Mouse (Mus musculus) adrenal gland (tissue): ENCODE data around the gene Cdh4.

Experiments
- intact Hi-C: fragments of 180-260 bp; cut with DNase I; formaldehyde crosslinking; loops from one replicate; pipeline ENCODE4 v1.15.1; 2025

Gene Cdh4

DNA sequence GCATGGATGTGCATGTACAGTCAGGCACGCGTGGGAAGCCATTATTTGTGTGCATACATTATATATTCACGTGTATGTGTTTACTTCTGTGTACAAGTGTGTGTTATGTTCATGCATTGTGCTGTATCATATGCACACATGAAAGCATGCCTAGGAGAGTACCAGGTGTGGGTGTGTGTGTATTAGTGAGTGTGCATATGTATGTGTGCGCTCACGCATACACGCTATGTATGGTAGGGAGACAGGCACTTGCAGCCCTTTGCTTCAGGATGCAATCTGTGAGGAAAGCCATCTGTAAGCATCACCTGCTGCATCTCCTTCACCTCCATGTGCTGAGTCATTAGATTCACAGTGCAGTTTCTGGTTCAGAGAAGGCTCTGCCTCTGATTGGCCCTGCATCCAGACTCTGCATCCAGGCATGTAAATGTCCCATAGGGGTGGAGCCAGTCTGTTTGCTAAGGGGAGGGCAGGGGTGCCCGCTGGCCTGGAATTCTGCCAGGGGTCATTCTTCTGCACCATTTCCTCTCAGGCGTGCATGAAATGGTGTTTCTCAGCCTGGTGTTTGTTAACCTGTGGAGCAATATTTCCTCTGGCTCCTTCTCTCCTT lies 25.7 kb downstream of the Cdh4 start:
- intact Hi-C loops: no loop called here

DNA sequence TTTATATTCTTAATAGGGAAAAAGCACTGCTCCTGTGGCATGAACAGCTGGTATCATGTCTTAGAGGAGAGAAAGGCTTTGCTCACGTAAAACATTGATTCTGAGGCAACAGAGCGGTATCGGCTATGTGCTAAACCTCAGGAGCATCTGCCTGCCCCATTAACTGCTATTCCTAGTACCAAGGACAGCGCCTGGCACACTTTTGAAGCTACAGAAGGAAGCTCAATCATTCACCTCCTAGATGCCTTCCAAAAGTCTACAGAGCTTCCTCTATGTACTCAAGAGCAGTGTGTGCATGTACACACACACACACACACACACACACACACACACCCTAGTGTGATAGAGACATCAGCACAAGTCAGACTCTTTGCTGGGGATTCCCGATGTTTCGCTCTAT lies 34.4 kb downstream of the Cdh4 start:
- intact Hi-C loops: no loop called here

DNA sequence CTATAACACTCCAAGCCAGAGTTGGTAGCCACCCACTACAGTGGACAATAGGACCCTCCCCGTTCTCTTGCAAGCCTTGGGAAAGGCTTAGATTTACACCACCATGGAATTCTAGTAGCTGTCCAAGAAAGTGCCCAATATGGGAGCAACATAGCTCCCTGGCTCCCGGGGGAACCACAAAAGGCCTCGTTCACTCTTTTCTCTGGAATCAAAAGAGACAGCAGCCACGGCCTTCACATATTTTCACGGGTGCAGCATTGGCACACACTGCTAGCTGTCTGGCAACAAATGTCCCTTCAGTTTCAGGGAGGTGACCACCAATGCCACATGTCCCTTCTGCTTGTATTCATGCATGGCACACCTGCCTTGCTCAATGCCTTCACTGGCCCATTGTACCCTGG lies 38.6 kb downstream of the Cdh4 start:
- intact Hi-C loops: no loop called here

DNA sequence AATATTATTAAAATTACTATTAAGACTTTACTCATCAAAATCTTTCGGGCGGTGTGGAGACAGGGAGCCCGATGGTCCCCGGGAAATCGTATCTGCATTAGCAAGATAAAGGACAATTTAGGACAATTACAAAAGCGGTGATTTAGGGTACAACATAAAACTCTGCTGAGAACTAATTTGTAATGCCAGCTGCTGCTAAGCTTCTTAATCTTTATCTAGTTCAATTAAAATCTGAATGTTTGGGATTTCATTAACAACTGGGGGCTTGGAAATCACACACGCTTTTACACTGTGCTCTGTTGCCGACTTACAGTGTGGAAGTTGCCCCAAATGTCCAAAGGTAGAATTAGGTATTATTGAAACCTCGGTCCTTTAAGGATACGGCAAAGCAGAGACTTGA lies 39.1 kb downstream of the Cdh4 start:
- intact Hi-C loops: no loop called here

DNA sequence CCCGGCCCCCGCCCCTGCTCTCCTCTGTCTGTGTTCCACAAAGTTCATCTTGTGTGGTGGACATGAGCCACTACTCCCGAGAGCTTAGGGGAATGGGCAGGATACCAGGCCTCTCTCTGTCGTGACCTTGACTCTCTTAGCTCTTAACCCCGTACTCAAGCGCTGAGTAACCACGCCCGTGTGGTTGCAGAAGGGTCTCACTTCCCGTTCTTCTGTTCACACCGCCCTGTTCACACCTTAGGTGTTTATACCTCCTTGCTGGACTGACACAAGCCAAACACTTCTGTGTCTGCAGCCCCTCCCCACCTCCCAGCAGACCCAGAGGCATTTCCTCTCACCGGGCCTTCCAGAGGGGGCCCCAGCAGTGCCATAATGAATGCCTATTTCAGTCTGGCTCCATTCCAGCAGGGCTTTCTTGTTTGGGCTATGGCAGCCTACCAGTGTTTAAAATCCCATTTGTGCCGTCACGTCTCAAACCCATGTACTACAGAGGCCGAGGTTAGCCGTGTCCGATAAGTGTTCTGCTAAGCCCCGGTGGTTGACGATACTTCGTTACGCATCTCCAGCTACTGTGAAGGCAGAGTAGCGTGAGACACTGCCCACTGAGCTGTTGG lies 46.4 kb downstream of the Cdh4 start:
- intact Hi-C loops: no loop called here

DNA sequence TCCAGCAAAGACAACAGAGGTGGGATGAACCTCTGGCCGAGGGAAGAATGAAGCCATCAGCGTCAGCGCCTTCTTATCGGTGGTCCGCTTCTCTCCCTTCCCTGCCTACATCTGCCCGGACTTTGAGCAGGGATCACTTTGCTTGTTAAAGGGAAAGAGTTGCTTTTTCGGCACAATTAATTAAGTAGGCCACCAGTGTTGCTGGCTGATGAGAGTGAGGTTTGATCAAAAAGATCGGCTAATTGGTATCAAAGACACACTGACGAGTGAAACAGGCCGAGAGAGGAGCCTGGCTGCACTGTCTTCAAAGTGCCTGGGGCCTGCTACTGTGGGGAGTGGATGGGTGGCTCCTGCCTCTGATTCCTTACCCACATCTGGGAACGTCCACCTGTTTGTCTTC lies 49.7 kb downstream of the Cdh4 start:
- intact Hi-C loops: no loop called here

DNA sequence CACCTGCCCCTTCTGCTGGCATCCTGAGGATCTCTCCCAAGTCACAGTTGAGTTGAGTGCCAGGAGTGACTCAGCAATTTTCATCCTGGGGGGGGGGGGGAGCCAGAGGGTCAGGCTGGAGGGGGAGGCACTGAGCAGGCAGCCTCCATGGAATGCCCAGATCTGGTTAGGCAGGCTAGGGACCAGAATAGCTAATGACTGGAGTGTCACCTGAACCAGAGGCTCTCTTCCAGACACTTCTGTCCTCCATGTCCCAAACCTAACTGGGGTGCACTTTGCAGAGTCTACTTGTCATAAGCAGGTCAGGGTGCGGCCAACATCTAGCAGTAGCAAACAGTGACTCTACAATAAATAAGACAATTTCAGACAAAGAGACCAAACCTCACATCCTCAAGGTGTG lies 52.0 kb downstream of the Cdh4 start:
- intact Hi-C loops: no loop called here

DNA sequence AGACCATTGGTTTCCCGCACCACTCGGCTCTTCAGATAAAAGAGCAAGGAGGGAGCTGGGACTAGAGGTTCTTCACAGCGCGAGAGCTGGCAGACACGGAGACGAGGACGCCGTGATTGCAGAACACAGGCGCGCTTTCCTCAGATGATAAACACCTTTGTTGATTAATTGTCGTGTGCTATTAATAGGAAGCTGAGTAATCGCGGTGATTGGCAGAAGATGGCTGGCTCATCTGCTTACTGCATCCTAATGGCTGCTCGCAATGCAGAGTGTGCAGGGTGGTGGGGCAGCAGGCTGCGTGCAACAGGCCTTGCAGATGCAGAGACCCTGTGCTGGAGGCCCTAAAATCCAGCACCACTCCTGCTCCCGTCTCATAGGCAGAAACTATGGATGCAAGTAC lies 68.2 kb downstream of the Cdh4 start:
- intact Hi-C loops: no loop called here

DNA sequence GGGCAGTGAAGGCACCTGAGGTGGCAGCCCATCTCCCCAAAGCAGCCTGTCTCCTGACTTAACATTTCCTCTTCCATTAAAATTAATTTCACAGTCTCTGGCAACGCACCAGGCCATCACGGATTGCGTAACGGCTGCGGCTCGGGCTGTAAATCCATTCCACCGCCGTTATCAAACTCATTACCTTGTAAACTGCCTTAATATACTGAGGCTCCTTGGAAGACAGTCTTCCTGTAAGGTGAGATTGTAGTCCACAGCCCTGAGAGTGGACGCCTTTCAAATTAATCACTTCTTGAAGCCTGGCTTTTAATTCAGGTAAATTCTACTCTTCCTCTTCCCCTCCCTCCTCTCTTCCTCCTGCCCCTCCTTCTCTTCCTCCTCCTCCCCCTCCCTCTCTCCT lies 74.3 kb downstream of the Cdh4 start:
- intact Hi-C loops: no loop called here

DNA sequence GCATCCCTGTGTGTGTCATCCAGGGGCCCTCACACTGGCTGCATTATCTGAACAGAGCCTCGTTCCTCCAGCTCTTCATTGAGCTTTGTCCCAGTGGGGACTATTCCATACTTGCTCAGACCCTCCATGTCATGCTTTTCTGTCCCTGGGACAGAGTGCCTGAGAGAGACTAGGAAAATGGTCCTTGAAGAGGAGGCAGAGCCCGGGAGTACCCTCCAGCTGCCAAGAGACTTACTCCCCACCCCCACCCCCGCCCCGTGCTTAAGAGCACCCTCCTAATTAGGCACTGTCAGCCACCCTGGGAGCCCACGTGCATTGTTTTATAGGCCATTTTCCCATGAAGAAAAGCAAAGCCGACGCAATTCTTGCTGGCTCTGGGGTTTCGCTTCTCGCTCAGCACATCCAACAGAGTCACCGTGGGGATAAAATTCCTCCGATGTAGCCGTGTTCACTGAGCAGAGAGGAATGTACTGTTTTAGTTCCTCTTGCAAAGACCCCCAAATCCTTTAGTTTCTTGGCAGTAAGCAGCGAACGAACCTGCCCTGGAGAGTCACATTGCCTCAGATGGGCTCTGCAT lies 76.3 kb downstream of the Cdh4 start:
- intact Hi-C loops: no loop called here

DNA sequence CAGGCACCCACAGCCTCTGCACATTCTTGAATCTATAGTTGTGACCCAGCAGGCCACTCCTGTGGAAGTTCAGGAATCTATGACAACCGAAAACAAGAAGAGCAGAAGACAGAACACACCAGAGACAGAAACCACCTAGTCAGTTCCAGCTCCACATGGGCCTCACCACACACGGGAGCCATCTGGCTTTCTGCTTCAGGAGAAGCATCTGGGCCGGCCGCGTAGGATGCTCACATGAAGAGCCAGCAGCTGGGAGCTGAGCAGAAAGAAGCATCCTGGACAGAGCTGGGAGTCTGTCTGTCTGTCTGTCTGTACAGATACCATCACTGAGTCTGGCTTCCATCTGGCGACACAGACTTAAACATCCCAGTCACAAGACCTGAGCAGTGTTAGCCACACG lies 76.9 kb downstream of the Cdh4 start:
- intact Hi-C loops: no loop called here

DNA sequence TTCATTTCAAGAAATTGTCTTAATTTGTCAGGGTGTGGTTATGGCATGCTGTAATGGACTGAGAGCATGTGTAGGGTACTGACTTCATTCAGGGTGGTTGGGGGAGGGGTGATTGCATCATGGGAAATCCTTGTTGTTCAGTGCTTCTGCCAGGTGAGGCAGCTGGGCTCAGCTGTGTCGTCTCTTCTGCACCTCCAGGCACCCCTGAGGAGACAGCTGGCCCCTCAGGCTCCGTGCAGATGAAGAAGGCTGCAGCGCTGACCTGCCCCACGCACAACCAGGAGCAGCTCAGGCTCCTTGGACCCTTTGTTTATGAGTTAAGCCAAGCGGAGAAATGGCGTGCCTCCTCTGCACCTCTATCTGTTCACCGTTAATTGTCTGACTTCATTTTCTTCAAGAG lies 77.7 kb downstream of the Cdh4 start:
- intact Hi-C loops: no loop called here

DNA sequence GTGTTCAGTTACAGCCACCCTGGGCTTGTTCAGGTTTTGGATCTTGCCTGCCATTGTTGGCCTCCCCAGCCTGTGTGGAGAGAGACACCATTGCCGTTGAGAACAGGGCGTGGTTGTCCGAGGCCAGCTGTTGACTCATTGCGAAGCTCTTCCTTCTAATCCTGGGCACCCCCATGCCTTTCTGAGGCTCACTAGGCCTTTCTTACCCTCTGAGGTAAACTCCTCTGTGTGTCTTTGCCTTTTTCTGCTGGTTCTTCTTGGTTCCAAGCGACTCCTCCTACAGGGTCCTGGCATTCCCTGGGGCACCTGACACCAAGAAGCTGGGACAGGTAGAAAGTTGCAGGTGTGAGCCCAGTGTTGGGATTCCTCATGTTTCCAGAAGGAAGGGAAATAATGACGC lies 78.7 kb downstream of the Cdh4 start:
- intact Hi-C loops: no loop called here

DNA sequence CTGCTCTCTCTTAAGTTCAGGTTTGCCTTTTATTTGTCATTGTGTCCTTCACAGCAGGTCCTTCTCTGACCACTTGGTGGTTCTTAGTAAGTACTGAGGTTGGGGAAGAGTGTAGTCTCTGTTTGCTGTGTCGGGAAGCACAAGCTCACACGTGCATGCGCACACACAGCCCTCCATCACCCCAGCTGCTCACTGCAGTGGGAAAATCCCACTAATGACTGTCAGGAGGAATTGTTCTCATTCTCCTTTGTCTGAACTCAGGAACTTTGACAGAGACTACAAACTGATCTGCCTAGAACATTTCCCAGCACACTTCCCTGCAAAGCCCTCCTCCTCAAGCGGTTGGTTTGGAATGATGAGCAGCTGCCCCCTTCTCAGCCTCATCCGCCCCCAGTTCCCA lies 79.2 kb downstream of the Cdh4 start:
- intact Hi-C loops: no loop called here

DNA sequence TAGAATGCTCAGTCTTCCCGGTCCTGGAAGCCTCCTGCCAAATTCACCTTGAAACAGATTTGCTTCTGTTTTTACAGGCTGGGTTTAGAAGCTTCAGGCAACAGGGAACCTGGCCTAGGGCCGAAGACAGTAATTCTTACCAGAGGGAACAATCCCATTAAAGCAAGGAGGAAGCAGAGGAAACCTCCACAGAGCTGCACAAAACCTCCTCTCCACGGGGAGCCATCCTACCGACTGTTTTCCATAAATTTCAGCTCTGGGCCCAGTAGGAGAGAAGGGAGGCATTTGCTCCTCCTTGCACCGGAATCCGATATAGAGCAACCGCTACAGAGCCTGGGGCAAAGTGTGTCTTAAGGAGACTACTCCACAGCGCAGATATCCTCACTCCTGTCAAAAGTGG lies 79.9 kb downstream of the Cdh4 start:
- intact Hi-C loops: no loop called here

DNA sequence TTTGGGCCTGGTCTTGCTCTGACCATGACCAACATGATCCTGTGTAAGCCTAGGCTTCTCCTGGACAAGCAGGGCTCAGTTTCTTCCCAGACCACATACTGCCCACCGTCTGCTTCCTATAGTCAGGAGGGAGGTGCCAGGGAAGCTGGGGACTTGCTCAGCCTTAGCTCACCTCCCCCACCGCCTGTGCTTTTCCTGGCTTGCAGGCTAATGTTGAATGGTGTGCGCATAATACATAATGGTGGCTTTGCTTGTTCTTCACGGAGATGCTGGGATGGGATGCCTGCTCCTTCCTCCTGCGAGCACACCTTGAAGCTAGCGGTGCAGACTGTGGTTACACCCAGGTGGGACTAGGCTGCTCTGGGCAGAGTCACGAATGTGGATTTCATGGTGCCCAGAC lies 84.7 kb downstream of the Cdh4 start:
- intact Hi-C loops: no loop called here

DNA sequence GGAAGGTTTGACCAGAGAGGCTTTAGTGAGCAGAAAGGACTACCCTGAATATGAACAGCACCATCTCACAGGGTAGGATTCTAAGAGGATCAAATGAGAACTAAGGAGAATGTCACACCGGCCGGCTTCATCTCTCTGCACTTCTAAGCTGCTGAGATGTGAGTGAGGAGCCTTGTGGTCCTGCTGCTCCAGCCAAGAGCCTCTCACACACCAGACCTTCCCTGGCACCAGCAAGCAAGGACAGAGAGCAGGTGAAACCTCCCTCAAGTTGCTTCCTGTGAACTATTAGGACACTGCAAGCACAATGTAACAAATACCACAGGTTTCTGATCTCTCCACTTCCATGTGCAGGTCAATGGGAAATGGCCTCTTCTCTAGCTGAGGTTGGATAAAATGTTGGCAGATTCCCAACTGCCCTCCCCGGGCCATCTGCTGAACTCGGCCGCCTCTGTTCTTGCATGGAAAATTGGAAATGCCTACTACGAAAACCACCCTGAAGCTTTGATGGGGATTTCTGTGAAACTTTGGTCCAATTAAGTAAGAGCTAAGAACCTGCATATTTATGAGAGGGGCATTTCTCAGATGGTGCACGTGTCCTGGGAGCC lies 88.3 kb downstream of the Cdh4 start:
- intact Hi-C loops: no loop called here

DNA sequence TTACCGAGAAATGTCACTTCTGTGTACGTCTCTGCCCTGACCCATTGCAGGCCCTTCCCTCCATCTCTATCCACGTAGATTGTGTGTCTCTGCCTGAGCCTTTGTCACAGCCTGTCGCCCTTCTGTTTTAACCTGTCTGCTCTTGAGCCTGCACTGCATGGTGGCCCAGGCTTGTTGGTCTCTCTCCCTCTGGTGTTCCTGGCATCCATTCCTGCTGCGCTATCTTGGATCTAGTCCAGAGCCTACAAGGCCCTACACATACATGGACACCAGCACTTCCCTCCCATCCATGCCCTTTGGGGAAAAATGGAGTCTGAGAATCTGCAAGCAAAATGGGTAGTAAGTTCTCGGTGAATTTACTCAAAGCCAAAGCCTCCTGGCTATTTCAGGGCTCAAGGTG lies 91.0 kb downstream of the Cdh4 start:
- intact Hi-C loops: no loop called here

DNA sequence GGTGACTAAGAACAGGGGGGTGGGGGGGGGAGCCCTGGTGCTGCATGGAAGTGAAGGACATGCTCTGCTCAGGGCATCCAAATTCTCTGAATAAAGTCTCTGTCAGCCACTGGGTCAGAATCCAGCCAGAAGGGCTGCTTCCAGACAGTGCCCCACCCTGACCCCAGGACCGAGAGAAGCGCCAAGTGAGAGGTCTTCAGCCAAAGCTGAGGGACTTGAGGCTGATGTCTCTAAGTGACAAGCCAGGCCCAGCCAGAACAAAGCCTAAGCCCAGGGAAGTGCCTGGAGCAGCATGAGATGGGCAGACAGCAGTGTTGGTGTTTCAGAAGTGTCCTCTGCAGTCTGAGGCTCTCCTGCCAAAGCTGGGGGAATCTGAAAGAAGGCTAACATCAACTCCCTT lies 91.7 kb downstream of the Cdh4 start:
- intact Hi-C loops: no loop called here

DNA sequence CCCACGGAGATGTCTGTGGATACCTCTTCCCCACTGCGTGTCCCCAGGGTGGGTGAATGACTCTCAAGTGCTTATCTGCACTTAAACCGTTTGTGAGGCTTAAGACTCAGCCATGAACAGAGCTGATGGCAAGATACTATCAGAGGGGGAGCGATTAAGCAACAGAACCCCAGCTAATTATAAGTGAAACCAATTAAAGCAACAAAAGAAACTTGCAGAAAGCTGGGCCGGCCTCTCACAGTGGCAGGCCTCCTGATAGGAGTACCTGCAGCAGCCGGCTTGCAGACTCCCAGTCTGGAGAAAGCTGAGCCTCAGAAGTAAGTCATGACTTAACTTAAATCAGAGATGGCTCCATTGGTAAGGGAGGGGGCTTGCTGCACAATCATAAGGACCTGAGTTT lies 93.0 kb downstream of the Cdh4 start:
- intact Hi-C loops: no loop called here

DNA sequence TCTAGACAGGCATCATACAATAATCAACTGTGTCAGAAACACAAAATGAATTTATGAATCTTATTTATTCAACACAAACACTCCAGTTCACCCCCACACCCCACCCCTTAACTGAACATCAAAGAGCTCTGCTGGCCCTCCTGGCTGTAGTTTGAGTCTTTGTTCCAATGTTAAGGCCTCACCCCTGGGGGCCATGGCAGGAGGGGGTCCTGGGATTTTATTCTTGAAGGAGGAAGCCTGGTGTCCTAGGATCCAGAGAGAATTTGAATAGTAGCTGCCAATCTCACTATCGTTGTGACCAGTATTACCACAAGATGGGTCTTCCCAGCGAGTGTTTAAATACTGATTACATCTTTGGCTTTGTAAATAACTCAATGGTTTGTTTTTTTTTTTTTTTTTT lies 94.5 kb downstream of the Cdh4 start:
- intact Hi-C loops: no loop called here

DNA sequence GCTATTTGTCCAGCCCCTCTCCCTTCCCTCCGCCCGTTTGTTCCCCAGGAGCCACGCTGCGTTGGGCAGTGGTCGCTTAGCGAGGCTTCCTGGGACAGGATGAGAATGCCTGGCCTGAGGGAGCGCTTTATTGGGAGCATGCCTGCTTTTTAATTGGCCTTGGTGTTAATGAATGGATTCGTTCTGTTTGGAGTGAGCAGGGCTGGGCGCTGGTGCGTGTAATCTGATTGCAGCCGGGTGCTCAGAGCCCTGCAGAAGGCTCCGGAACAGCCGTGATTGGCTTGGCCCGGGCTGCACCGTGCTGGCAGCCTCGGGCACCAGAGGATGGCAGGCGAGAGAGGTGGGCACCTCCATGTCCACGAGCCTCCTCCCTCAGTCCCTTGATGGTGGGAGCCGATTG lies 95.2 kb downstream of the Cdh4 start:
- intact Hi-C loops: no loop called here

DNA sequence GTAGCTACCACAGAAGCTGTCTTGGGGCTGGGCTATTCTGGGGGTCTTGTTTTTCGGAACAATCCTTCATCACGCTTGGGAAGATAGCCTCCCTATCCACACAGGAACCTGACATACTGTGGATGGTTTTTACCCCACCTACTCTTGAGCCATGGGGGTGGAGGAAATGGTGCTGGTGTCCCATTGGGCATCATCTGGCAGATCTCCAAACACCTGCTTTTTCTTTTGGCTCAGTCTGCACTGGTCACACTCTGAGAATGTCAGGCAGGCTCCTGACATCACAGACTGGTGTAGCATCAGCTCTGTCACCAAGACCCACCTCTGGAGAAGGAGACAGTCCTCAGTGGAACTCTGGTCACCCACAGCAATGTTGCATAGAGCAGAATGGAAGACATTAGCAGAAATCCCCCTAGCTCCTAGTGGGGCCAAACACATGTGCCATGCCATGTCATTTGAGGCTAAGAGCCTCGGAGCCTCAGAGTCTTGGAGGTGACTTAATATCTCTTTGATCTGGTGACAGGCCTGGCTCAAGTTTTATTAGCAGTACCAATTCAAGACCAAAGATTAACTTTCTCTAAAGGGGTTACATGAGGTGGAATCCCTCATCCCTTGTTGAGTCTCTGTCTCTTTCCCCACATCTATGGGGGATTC lies 95.7 kb downstream of the Cdh4 start:
- intact Hi-C loops: no loop called here
